Mouse (Mus musculus) subcutaneous adipose tissue, adult 2 months (tissue): ENCODE data around the gene Vasp. TPM values are rescaled to one million over a fixed set of nuclear protein-coding genes. Genes with fewer than 3 reads are reported as not detected.

Experiments
- polyA plus RNA-seq: library from polyadenylated mRNA; depleted of rRNA; stranded (reverse); fragments of >200 nt; gene quantifications from 2 replicates; pipeline ENCODE4 v1.2.3, GENCODE M21; 2012; ENCODE audit warnings: low replicate concordance; rRNA removed

Vasp gene
- polyA plus RNA-seq: 104 and 192 TPM in 2 replicates

DNA sequence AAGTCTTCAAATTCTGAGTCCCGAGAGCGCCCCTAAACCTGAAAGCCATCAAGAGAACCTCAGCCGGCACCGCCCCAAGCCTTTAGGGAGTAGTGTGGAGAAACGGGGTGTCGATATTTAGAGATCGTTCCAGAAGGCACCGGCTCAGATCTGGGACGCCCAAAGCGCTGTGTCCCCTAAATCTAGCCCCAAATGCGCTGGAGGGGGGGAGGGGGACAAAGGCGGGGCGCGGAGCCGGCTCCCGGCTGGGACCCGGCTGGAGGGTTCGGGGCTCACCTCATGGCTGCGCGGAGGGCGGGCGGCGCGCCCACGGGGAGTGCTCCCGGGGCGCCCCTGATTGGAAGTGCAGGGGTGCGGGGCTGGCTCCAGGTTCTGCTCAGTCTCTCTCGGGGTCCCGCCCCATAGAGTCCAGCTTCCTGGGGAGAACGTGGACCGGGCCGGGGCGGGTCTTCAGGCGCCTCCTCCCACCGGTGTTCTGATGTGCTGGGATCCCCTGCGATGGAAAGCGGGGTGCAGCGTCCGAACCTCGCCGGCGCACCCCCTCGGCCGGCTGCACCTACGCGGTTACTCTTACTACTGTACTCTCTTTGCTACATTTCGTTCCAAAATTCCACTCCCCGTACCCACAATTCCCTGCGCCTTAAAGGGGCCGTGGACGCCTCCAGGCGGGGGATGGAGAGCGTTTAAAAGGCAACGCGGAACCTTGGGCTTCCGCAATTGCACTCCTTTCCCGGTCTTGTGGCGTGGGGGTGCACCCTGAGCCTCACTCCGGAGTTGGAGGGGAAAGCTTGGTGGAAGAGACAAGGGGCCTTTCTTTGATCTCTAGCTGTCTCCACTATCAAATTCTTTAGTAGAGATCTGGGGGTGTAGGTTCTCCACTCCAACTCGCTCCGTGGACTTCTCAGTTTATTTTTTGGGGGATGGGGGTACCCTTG, at the start of gene Vasp:
TSS of gene Vasp (minus strand) at position 580 of the 935 bp plus-strand sequence.

DNA sequence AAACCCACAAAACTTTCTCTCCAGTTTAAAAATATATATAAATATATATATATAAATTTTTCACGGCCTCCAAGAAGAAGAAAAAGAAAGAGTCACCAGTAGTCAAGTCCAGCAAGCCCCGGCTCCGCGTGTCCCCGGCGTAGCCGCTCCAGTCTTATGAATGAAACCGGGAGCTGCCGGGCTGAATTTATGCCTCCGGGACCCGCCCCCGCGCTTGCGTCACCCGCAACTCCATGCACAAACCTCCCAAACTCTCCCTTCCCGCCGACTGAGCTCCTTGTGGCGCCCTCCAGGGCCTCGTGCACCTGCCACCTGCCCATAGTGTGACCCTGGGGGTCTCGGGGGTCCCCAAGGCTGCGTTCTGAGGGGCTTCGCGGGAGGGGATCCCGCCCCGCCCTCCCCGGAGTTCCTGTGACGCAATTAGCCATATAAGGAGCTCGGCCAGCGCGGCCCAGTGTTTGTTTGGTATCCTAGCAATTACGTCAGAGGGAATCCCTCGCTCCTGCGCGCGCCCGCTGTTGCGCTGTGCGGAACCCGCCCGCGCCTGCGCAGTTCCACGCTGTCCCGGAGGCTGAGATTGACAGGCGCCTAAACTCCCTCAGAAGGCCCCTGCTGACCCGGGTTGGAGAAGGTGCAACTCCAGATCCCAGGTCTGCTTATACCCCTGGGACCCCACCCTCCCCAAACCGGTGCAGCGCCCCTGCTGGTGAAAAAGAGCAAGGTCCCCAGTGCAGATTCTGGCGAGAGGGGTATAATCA, 38.4 kb upstream of the Vasp start, which contains the start of gene Fosb:
TSS of gene Fosb (minus strand) at position 168 of the 758 bp plus-strand sequence.

DNA sequence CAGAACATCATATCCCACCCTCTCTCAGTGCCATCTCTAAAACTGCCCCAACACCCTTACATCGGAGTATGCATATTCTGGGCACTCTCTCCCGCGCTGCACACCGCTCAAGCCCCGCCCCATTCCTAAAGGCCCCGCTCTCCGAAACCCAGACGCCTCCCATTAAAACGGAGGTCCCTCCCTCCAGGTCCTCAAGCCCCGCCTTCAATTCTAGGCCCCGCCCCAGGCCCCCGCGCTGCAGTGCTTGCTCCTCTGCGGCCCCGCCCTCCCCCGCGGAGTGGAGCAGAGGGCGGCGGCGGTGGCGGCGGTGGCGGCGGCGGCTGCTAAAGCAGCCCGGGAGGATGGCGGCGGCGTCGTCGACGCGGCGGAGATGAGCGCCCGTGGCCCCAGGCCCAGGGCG, 10.8 kb upstream of the Vasp start, which contains the start of gene Rtn2:
TSS of gene Rtn2 (plus strand) at position 240 of the 400 bp plus-strand sequence.

DNA sequence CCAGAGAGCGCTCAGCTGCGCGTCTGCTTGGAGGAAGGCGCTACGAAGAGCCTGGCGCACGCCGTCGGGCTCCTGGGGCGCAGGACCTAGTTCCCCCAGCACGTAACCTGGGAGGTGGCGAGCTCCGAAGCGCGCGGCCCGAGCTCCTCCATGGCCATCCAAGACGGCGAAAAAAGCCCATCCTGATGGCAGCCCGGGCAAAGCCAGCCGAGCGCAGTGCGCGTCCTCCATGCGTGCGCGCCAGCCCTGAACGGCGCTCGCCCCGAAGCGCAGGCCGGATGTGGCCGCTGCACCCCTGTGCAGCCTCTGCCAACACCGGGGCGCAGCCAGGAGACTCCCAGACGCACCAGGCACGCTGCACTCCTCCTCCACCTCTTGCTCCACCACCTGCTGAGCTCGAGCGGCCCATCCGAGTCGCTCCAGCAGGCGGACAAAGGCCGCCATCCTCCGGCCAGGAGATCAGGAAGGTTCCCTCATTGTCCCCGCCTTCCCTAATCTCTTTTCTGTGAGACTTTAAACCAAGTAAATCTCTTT, 8.0 kb upstream of the Vasp start, which contains the start of gene Ppm1n:
TSS of gene Ppm1n (minus strand) at position 484 of the 534 bp plus-strand sequence.

DNA sequence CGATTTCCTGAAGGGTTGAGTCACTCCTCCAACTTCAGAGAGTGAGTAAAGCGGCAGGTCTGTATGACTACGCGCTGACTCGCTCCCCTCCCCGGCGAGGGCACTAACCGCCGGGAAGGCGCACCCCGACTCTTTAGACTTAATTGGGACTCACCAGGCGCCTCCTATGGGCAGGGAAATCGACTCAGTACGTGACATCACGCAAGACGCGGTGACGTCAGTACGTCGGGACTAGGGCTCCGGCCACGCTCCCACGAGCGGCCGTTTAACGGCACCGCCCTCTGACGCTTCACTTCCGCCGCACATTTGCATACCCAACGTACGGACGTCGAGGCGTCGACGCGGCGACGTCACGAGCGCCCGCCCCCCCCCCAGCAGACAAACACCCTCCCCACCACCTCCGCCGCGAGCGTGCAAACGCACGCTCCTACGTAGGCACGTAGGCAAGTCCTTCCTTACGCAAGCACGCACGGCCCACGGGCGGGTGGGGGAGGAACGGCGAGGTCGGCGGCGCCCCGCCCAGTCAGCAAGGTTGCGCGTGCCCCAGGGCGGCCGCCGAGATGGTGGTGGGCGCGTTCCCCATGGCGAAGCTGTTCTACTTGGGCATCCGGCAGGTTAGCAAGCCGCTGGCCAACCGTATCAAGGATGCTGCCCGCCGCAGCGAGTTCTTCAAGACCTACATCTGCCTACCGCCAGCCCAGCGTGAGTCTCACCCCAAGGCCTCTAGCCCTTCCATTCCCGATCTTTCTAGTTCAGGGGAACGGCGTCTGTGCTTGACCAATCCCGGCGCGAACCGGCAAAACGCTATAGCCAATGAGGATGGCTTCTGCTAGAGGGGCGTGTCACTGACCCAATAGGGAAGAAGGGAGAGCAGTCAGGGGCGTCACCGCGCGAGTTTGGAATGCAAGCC, 43.5 kb downstream of the Vasp start, which contains the start of gene Opa3:
TSS of gene Opa3 (plus strand) at position 452 of the 910 bp plus-strand sequence.

DNA sequence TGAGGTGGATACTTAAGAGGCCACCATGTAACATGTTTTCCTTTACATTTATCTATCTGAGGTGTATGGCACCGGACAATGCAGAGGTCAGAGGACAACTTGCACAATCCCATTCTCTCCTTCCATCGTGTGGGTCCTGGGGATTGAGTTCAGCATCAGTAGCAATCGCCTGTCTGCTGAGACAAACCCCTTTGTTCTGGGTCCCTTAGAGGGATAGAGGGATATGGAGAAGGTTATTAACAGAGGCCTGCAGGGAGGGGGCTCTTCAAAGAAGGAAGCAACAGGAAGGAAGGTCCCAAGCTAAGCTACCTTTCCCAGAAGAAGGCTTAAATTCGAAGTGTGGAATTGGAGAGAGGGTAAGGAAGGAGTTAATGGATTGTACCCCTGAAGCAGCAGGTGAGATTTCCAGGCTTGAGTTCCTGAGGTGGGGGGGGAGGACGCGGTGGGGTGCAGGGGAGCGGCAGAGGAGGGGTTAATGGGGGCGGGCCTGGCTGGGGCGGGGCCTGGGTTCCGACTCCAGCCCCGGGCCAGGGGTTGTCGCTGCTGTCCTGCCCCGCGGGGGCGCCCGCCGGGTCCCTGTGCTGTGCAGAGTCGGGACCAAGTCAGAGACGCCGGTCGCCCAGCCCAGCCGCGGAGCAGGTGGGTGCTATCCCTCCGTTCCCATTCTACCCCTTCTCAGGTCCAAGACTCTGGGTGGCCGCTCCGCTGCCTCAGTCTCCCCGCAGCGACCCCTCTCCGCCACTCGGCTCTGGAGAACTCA, 59.4 kb downstream of the Vasp start, which contains the start of gene Gpr4:
TSS of gene Gpr4 (plus strand) at position 543 of the 760 bp plus-strand sequence.

Other genes starting within 250 kb of the Vasp start
- gene Foxa3, start 248.3 kb downstream of the Vasp start, polyA plus RNA-seq: not detected in 2 replicates
- 66.1 and 105 TPM in 2 replicates for gene Sympk, start 247.4 kb downstream of the Vasp start, polyA plus RNA-seq
- gene Rsph6a, start 217.1 kb downstream of the Vasp start, polyA plus RNA-seq: not detected in 2 replicates
- 83.2 and 111 TPM in 2 replicates for gene Dmwd, start 195.6 kb downstream of the Vasp start, polyA plus RNA-seq
- gene Dmpk, start 188.0 kb downstream of the Vasp start, polyA plus RNA-seq: 388 and 705 TPM in 2 replicates
- gene Six5, start 177.2 kb downstream of the Vasp start, polyA plus RNA-seq: 32.7 and 78.4 TPM in 2 replicates
- 0.21 and 0.55 TPM in 2 replicates for gene Gm4969, start 153.4 kb downstream of the Vasp start, polyA plus RNA-seq
- gene Fbxo46, start 152.0 kb downstream of the Vasp start, polyA plus RNA-seq: 7.9 and 11.0 TPM in 2 replicates
- gene Qpctl, start 122.5 kb downstream of the Vasp start, polyA plus RNA-seq: 16.7 and 25.1 TPM in 2 replicates
- gene Snrpd2, start 122.1 kb downstream of the Vasp start, polyA plus RNA-seq: 26.1 and 39.9 TPM in 2 replicates
- gene Gipr, start 105.7 kb downstream of the Vasp start, polyA plus RNA-seq: 3.3 and 14.7 TPM in 2 replicates
- 34.2 and 47.4 TPM in 2 replicates for gene Eml2, start 95.4 kb downstream of the Vasp start, polyA plus RNA-seq
- 21.2 and 40.9 TPM in 2 replicates for gene Gpr4, start 59.3 kb downstream of the Vasp start, polyA plus RNA-seq
- gene Opa3, start 43.5 kb downstream of the Vasp start, polyA plus RNA-seq: 43.4 and 43.9 TPM in 2 replicates
- 0.20 TPM in 1 of 2 replicates, not detected in the other for gene Ppm1n, start 8.2 kb upstream of the Vasp start, polyA plus RNA-seq
- 59.4 and 168 TPM in 2 replicates for gene Rtn2, start 10.8 kb upstream of the Vasp start, polyA plus RNA-seq
- gene Fosb, start 38.2 kb upstream of the Vasp start, polyA plus RNA-seq: 0.85 and 1.2 TPM in 2 replicates
- gene Ercc1, start 73.0 kb upstream of the Vasp start, polyA plus RNA-seq: 66.5 and 93.4 TPM in 2 replicates
- gene Cd3eap, start 87.7 kb upstream of the Vasp start, polyA plus RNA-seq: 5.2 and 9.0 TPM in 2 replicates
- gene Ppp1r13l, start 87.9 kb upstream of the Vasp start, polyA plus RNA-seq: 14.0 and 14.9 TPM in 2 replicates
- gene Ercc2, start 110.2 kb upstream of the Vasp start, polyA plus RNA-seq: 36.5 and 70.7 TPM in 2 replicates
- gene Klc3, start 132.3 kb upstream of the Vasp start, polyA plus RNA-seq: 1.2 and 6.2 TPM in 2 replicates
- 0.70 and 5.6 TPM in 2 replicates for gene Ckm, start 133.0 kb upstream of the Vasp start, polyA plus RNA-seq
- gene Mark4, start 187.0 kb upstream of the Vasp start, polyA plus RNA-seq: 18.5 and 22.2 TPM in 2 replicates
- 5.4 and 8.9 TPM in 2 replicates for gene Exoc3l2, start 191.5 kb upstream of the Vasp start, polyA plus RNA-seq
- gene Bloc1s3, start 236.6 kb upstream of the Vasp start, polyA plus RNA-seq: 10.2 and 10.3 TPM in 2 replicates
- gene Trappc6a, start 236.6 kb upstream of the Vasp start, polyA plus RNA-seq: 57.2 and 69.0 TPM in 2 replicates
- gene Nkpd1, start 246.0 kb upstream of the Vasp start, polyA plus RNA-seq: 0.12 and 0.17 TPM in 2 replicates